Mouse (Mus musculus) mature B cell (primary cell): ENCODE results near the gene Mcidas.

ENCODE experiments used
- in situ Hi-C: fragments of 300-500 bp; cut with MboI; formaldehyde crosslinking; loops from 2 replicates; pipeline ENCODE4 v1.14.3; 2019

Gene Mcidas

GRCm38 (mm10) chr13:112993531-112994152, at the start of gene Mcidas:
Gene Mcidas (plus strand): TSS chr13:112993845.
- in situ Hi-C loops: no loop called here

GRCm38 (mm10) chr13:112945312-112945711, 48.3 kb upstream of the Mcidas start:
- in situ Hi-C loops: no loop called here

- in situ Hi-C loops: no loop called here
These were observed 47.7 kb upstream of the Mcidas start for GRCm38 (mm10) chr13:112945900-112946299.

GRCm38 (mm10) chr13:112954067-112954466, 39.6 kb upstream of the Mcidas start:
- in situ Hi-C loops: no loop called here

GRCm38 (mm10) chr13:112963081-112963480, 30.6 kb upstream of the Mcidas start:
- in situ Hi-C loops: no loop called here

- in situ Hi-C loops: no loop called here
These were observed 29.2 kb upstream of the Mcidas start for GRCm38 (mm10) chr13:112964421-112964820.

- in situ Hi-C loops: no loop called here
These were observed 26.4 kb upstream of the Mcidas start for GRCm38 (mm10) chr13:112967267-112967666.

GRCm38 (mm10) chr13:112976720-112977119, 16.9 kb upstream of the Mcidas start:
- in situ Hi-C loops: no loop called here

GRCm38 (mm10) chr13:112985605-112986450, 7.8 kb upstream of the Mcidas start:
- in situ Hi-C loops: loop anchor here (10.0 kb wide), 1 partner anchor 49 kb away; the partner anchor contains the start of gene Cdc20b

- in situ Hi-C loops: loop anchor here (10.0 kb wide), 1 partner anchor 48 kb away; the partner anchor contains the start of gene Cdc20b
These were observed 7.1 kb upstream of the Mcidas start for GRCm38 (mm10) chr13:112986451-112986950.

- in situ Hi-C loops: loop anchor here (10.0 kb wide), 1 partner anchor 47 kb away; the partner anchor contains the start of gene Cdc20b
These were observed 6.1 kb upstream of the Mcidas start, which contains the start of gene Ccno for GRCm38 (mm10) chr13:112987532-112987943. Gene Ccno (plus strand): TSS chr13:112987802.

GRCm38 (mm10) chr13:112987991-112988390, 5.7 kb upstream of the Mcidas start:
- in situ Hi-C loops: loop anchor here (10.0 kb wide), 1 partner anchor 47 kb away; the partner anchor contains the start of gene Cdc20b

- in situ Hi-C loops: loop anchor here (10.0 kb wide), 1 partner anchor 46 kb away; the partner anchor contains the start of gene Cdc20b
These were observed 4.8 kb upstream of the Mcidas start for GRCm38 (mm10) chr13:112988866-112989265.

GRCm38 (mm10) chr13:112989541-112989940, 4.1 kb upstream of the Mcidas start:
- in situ Hi-C loops: loop anchor here (10.0 kb wide), 1 partner anchor 45 kb away; the partner anchor contains the start of gene Cdc20b

- in situ Hi-C loops: no loop called here
These were observed 3.3 kb upstream of the Mcidas start for GRCm38 (mm10) chr13:112990346-112990745.

- in situ Hi-C loops: no loop called here
These were observed 546 bp downstream of the Mcidas start for GRCm38 (mm10) chr13:112994191-112994590.

GRCm38 (mm10) chr13:112996407-112996806, 2.8 kb downstream of the Mcidas start:
- in situ Hi-C loops: no loop called here

- in situ Hi-C loops: no loop called here
These were observed 3.7 kb downstream of the Mcidas start for GRCm38 (mm10) chr13:112997369-112997768.

GRCm38 (mm10) chr13:112998427-112999201, 5.0 kb downstream of the Mcidas start:
- in situ Hi-C loops: no loop called here

- in situ Hi-C loops: no loop called here
These were observed 6.4 kb downstream of the Mcidas start for GRCm38 (mm10) chr13:113000090-113000489.

- in situ Hi-C loops: no loop called here
These were observed 7.1 kb downstream of the Mcidas start for GRCm38 (mm10) chr13:113000576-113001318.
